Mouse (Mus musculus) kidney, adult 11 months (tissue): ENCODE data around the gene Bmpr1b.
"Not testable (repeated sequence)": the region's sequence is repeated elsewhere in the genome, so short reads cannot be mapped to it uniquely, and the experiment has no call there.

Experiments
- DNase-seq: peaks from one replicate; pipeline ENCODE4 v3.0.0; 2022

Bmpr1b gene

DNA sequence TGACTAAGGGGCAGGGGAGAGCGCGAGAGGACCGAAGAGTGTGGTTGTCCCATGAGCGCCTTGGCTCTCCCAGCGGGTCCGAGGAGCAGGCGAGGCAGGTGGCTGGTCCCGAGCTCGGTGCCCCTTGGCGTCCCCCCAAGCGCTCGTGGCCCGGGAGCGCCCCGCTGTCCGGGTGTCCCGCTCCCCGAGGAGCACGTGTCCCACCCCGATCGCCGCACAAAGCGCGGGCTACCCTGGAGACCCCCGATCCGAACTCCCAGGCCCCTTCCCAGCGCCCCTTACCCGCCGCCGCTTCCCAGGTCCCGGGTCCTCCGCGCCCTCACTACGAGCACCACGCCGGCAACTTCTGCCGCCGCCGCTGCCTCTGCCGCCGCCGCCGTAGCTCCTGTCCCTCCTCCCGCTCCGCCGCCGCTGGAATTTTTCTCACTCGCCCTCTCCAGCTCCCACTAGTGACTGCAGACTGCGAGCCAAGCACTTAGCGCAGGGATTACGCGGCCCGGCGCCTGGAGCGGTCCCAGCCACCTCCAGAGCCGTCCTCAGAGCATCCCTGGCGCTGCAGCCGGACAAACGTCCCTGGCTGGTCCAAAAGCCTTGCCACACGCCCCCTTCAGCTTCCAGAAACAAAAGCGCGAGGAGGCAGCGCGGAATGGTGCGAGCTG, at the start of gene Bmpr1b:
Gene Bmpr1b, minus strand, starts transcription at position 563 of the 659 bp plus-strand sequence.
- DNase-seq = peak; percentile 30

DNA sequence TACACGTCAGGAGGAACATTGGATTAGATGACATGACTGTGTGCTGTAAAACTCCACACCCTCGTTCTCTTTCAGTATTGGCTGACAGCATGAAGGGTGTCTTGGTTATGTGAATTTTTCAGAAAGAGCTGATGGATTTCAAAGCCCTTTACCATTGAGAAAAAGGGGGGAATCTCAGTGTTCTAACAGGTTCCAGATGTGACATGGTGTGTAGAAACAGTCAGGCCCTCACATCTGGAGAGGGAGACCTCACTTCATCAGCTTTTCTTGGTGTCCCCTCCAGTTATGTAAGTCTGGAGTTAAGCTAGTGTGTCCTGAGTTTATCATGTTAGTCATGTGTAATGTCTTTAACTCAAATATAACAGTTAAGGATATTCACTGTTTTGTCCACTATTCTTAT, 43.6 kb upstream of the Bmpr1b start:
- no peak for DNase-seq

DNA sequence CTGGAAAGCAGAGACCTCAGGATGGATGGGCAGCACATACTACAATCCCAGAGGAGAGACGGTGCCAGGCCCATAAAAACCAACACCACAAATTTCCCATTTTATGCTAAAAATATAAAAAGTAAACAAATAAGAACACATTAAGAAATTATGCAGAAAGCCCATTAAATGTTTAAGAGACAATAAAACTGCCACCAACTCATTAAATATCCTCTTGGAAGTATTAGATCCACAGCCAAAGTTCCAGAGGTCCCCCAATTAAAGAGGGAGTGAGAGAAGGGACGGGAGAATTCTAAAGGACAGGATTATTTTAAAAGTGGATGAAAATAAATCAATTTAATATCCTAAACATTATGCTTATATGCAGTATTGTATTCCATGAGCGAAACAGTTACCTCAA, 43.0 kb upstream of the Bmpr1b start:
- DNase-seq = no peak

DNA sequence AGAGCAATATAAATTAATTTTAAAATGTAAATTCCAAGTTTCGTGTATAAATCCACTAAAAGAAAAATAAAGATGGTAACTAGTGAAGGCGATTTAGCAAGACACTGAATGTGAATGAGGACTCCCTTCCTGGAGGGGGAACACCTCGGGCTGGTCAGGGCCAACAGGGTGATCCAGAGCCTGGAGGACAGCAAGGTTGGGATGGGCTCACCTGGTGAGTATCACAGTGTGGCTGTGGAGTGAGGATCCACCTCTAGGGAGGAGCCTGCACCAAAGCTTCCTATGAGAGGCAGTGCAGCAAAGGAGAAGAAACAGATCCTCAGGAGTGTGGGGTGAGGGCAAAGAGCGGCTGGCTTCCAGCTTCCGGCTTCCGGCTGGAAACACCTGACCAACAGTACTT, 40.8 kb upstream of the Bmpr1b start:
- no peak for DNase-seq

DNA sequence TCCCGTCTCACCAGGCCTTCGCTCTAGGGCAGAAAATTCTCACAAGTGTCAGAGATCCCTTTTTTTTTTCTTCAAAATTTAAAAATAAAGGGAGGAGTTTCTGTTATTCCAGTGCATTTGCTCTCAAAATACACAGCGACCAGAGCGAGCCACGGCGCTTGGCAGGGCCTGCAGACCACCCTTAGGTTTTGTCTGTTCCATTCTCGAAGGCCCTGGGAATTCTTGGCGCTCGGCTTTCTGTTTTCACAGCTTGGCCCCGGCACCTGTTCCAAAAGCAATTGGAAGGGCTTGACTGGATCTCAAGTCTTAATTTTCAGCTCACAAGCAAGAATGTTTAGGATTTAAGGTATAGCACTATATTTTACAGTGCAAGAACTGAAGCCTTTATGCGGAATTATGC, 39.8 kb upstream of the Bmpr1b start:
- DNase-seq = no peak

DNA sequence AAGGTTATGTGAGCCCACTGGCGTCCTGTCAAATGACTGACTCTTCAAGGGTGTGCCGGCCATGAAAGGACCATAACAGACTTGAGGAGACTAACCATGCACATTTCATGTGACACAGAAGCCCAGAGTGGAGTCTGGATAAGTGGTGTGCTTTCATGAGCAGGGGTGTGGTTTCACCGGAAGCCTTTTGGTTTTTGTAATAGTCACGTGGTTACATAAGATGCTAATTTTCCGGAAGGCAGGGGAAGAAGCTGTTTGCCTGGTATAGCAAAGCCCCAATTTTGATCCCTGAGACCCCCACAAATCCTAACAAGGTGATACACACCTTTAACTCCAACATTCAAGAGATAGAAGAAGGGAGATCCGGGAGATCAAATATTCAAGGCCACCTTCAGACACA, 38.3 kb upstream of the Bmpr1b start:
- no peak for DNase-seq

DNA sequence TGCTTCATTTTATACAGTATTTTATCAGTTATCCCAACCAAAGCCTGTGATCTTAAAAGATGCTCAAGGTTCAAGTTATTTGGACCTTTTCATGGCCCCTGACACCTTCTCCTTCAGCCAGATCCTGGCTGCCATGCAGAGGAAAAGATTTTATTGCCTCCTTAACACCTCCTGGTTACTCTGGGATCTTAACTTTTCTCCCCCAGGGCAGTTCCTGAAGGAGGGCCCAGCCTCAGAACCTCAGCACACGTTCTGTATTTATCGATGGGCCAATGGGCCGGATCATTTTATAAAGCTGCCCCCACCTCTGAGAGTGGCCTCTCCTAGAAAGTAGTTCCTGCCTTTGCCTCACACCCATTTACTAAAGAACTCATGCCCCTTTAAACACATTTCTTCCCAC, 37.1 kb upstream of the Bmpr1b start:
- no peak for DNase-seq

DNA sequence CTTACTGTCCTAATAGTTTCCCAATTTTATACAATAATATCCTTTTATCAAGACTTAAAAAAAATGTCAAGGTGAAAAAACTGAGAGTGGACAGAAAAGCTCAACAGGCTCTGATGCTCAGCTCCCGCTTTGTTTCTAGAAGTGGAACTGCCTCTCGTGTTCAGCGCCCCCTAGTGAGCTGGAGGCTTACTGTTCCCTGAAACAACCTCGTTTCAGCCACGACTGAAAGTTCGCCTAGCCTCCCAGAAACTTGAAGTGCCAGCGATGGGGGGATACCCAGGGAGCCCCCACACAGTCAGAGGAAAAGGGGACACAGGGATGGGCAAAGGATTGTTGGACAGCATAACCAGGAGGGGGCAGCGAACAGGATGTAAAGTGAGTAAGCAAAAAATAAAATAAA, 26.9 kb upstream of the Bmpr1b start:
- no peak for DNase-seq

DNA sequence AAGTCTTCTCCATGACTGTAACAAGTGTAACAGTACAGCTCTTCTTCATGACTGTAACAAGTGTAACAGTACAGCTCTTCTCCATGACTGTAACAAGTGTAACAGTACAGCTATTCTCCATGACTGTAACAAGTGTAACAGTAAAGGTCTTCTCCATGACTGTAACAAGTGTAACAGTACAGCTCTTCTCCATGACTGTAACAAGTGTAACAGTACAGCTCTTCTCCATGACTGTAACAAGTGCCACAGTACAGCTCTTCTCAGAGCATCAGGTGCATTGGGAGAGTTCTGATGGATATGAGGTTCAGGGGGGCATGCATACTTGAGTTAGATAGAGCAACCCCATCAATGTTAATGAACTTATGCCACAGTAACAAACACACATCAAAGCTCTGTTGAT, 22.4 kb upstream of the Bmpr1b start:
- DNase-seq = not testable (repeated sequence)

DNA sequence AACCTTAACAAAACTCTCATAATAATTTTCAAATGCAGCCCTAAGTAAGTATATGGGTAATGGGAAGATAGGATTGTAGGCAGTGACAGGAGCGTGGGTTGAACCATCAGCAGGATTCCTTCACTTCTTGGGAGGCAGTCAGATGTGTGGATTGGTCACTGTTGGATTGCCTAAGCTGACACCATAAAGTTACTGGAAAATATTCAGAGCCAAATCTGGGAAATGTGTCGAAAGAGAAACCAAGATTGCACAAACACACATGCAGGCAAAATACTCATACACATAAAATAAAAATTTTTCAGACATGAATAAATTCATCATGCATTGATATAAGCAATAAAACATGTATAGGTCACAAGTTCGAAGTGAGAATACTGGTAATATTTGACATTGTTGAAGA, 17.3 kb upstream of the Bmpr1b start:
- DNase-seq = no peak

DNA sequence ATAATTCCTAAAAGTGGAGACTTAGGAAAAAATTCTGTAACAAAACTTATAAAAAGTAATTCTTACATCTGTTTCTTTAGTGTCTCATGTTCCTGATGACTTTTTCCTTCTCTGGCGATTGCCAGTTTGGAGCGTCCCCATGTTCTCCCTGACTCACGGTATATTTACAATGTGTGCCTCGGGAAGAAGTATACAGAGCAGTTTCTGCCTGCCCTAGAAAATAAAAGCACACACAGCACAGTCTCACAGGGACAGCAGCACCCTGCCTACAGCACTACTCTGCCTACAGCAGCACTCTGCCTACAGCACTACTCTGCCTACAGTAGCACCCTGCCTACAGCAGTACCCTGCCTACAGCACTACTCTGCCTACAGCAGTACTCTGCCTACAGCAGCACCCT, 4.8 kb upstream of the Bmpr1b start:
- no peak for DNase-seq

DNA sequence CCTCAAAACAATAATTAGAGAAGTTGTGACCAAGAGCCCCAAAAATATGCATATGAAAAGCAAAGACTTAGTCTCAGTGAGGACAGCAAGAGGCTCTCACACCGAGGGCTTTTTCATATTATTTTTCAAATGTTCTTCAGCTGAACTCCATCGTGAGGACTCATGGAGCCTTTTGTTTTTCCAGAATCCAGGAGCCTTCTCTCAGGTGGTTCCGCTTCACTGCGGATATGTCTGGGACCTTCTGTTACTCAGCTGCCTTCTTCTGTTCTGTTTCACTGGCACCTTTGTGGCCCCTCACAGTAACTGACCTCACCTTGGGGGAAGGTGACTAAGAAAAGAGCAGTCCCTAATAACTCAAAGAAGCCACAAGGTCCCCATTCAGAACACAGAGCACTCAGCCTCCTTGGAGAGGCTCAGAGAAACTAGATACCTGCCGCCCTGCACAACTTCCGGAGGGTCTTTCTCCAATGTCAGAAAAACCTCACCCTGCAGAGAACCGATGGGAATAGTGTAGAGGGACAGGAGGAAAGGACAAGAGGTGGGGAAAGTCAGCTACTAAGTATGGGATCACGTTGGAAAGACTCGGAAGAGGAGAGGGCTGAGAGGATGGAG, 868 bp downstream of the Bmpr1b start:
- no peak for DNase-seq

DNA sequence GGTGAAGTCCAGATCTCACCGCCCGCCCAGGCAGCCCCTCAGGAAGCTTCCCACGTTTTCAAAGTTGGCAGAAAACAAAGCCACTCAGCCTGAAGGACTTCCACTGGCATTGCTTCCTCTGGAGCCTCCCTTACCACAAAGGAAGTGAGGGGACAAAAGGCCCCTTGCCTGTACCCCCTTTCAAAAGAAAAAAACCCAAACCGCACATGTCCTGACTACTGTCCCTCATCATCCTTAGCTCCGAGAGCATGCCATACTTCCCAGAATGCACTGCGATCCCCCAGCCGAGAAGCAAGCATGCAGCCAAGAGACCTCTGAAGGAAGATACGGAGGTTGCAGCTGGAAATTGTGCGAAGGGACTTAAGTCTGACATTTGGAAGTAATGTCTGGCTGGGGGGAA, 4.2 kb downstream of the Bmpr1b start:
- DNase-seq = no peak

DNA sequence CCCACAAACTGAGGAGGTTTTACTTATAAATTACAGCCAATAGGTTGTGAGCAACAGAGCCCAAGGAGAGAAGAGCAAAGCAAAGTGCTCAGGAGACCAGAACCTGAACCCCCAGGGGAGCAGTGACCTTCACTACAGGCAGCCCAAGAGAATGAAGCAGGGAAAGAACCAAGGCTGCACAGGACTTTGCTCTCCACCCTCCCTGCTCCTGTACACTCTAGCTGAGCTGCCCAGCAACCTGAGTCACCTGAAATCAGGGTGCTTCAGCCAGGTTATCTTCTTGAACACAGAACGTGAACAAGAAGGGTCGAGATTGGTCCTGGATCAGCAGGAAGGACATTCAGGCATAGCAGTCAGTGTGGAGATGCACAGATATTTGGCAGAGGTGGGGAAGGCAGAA, 5.3 kb downstream of the Bmpr1b start:
- no peak for DNase-seq

DNA sequence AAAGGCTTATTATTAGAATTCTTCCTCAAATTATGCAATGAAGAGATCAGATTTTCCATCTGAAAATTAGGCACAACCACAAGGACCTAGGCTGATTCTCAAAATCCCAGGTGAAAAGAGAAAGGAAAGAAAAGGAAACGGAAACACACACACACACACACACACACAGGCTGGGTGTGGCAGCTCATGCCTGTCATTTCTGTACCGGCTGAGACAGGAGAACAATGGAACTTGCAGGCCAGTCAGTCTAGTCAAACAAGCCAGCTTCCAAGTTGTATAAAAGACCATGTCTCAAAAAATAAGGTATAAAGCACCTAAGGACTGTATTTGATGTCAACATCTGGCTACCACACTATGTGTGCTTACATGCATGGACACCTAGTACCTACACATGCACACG, 7.8 kb downstream of the Bmpr1b start:
- DNase-seq = no peak

DNA sequence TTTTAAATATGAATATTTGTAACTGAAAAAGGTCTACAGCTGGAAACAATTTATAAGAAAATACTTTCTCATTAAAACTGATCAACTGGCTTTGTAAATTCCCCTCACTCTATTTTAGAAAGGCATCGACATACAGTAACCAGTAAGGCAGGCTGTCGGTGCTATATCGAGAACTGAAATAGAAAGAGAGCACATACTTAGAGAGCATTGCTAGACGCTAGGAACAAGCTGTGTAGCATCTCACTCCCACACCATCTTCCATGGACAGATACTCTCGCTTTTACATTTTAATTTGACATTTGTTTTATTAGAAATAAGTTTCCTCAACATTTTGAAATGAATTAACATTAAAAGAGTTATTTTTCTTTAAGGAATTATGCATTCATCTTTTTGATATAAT, 17.2 kb downstream of the Bmpr1b start:
- no peak for DNase-seq

DNA sequence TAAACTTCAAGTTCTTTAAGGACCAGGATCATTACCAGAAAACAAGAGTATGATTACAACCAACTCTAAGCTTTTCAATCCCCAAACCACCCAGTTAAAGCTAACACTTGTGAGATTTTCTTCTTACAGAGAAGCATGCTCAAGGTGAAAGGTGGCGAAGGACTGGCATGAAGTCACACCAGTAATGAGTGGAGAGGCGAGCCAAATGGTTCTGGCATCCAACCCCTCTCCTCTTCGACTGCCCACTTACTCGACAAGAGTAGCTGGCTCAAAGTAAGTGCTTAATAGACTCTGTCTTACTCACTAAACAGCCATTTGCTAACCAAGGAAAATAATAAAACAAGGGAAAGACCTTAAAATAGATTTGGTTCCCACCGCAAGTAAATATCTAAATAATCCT, 30.4 kb downstream of the Bmpr1b start:
- no peak for DNase-seq

DNA sequence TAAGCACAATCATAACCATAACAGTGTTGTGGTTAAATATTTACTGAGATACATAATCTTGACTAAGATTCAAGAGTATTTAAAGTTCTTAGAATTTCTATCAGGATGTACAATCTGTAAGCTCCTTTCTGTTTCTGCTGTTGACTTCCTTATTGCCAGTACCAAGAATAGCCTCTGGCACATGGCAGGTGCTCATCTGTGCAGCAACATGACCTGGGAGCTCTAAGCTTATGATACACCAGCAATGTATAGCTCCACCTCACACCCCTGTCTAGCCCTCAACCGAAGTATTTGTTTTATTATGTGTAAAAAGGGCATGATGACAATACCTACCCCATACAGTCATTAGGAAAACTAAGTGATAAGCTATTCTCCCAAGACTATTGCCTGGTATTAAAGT, 42.8 kb downstream of the Bmpr1b start:
- DNase-seq = no peak

DNA sequence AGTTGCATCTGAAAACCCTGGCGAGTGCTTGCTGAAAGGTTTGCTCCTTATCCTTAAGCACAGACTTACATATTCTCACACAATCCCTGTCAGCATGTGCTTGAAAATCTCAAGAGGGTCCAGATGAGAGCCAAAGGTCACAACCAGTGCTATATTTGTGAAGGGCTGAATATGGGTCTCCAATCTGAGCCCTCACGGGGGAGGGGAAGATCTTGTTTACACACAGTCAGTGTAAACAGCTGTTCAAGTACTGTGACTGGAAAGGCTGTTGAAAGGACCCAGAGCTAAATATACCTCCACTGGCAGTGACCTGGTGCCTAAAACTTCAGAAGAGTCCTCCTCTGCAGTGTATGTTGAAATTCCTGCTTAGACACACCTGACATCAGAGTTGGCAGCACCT, 43.7 kb downstream of the Bmpr1b start:
- no peak for DNase-seq

DNA sequence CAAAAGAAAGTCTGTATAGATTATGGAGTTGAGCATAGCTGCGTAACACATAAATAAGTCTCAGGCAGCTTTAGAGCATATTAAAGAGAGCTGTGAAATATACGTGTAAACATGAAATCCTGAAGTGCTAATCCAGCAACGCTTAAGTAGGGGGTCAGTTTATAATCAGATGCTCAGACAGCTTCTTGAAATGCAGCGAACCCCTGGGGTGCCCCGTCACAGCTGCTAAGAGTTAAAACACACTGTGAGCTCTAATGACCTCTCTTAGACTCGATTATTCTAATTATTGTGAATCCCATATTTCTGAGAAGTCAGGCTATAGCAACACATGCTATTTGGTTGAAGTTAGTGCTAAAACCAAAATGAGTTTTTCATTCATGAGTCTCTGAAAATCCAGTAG, 45.0 kb downstream of the Bmpr1b start:
- no peak for DNase-seq

DNA sequence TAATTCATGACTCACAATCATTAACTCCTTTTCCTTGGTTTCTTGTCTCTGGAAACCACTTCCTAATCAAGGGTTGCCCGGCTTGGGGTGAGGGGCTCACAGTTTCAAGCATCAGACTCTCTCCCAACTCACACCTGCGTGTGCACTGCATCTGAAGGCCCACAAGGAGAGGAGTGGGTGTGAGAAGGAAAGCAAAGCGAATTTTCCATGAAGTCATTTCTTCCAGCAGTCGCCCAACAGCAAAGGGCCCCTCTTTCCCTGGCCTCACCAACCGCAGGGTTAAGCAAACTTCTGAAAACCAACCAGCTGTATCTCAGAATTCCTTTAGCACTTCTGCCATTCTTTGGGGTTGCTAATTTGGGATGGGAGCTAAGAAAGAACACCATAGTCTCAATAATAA, 46.8 kb downstream of the Bmpr1b start:
- no peak for DNase-seq

DNA sequence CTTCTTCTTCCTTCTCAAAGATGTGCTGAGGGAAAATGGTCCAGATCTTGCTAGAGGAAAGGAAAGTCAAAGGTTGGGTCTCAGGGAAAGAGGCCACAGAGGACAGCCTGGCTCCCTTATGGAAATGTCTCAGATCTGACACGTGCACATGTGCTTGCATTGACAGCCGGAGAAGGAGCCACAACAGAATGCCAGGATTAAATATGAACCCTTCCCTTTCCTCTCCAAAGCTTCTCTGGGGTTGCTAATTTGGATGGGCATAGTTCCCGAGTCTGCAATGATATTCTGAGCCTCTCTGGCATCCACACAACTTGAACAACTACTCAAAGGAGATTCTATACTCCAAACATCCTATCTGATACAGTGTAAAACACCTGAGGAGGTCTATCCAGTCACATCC, 48.4 kb downstream of the Bmpr1b start:
- DNase-seq = no peak

DNA sequence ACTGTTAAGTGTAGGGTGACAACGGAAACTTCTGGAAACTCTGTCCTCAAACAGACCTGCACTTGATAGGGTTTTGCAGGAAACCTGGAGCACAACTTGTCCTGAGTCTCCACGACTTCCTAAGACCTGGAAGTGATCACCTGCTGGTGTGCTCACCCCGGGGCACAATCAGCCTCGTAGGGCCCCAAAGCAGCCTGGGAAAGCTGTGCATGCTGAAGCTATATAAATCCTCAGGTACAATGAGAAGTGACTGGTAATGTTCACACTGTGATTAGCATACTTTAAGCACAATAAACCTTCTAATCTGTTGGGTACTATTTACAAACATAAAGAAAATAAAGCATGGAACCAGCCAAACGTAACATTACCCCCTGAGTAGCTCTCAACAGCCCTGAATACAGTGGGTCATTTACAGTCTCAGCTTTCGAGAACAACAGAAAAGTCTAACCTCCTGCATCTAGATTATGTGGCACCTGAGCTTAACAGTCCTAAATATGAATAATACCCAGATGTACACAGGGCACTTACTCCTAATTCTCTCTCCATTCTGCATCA, 54.4 kb downstream of the Bmpr1b start:
- no peak for DNase-seq

DNA sequence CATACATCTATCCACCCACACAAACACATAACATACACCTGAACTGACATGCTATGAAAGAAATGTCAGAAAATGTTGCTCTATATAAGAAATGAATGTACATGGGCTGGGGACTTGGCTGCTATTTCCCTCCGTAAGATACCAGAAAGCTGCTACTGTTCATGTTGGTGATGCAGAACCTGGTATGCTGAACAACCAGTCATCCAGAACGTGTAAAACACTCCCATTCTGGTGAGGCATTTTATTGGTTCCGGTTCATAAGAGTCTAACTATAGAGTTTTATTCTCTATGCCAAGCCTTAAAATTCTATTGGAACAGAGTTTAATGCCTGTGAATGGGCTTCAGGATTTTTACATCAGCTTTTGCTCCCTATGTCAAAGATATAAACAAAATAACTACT, 55.0 kb downstream of the Bmpr1b start:
- no peak for DNase-seq

DNA sequence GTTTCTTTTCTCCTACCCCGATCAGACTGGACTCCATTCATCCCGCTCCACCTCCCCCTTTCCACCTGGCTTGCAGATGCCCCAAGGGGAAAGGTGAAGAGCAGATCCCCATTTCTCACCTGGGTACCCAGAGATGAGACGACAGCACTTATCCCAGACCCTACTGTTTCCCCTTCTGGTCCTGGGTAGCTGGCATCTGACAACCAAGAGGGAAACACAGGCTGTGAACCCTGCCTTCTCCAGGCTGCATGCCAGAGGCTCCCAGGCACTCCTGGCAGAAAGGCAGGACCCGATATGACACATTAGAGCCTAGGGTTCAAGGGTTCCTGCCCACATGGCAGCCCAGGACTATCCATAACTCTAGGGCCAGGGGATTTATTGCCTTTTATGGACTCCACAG, 56.0 kb downstream of the Bmpr1b start:
- no peak for DNase-seq
